Mouse (Mus musculus) CH12.LX (cell line): ENCODE measurements around the gene Myl9. TPM values are rescaled to one million over a fixed set of nuclear protein-coding genes. Genes with fewer than 3 reads are reported as not detected.

Source experiments
- DNase-seq: peaks from one replicate; pipeline ENCODE4 v3.0.0-alpha.2; 2013; ENCODE audit errors: extremely low read depth
- H3K27ac ChIP-seq: 2 replicates; pipeline ENCODE4 v1.5.1; 2012; ENCODE audit warnings: low read depth, mild to moderate bottlenecking, control low read depth, moderate library complexity; ENCODE audit not compliant: insufficient read depth
- H3K27me3 ChIP-seq: replicated peaks from 2 replicates; pipeline ENCODE3; 2012; ENCODE audit warnings: inconsistent platforms
- H3K36me3 ChIP-seq, 2 experiments: replicated peaks in 1 of 2; 2 replicates each; pipeline versions ENCODE3 to v1.6.1; 2012; ENCODE audit warnings: inconsistent platforms in 1 of 2, low read length in 1 of 2, mild to moderate bottlenecking in 1 of 2, mixed read lengths in 1 of 2, moderate library complexity in 1 of 2; ENCODE audit not compliant: control insufficient read depth in 1 of 2, insufficient read depth in 1 of 2
- H3K4me1 ChIP-seq, 2 experiments: 2 replicates each; pipeline ENCODE4 v1.6.1; 2012; ENCODE audit warnings: inconsistent platforms in 1 of 2, moderate library complexity in 1 of 2; ENCODE audit not compliant: insufficient read depth in 2 of 2, control insufficient read depth in 1 of 2
- H3K4me2 ChIP-seq: 2 replicates; pipeline ENCODE4 v1.6.1; 2012; ENCODE audit warnings: low read depth, mild to moderate bottlenecking, control low read depth; ENCODE audit not compliant: poor library complexity, insufficient read depth, severe bottlenecking
- H3K4me3 ChIP-seq, 3 experiments: fragments of 150-350 bp in 1 of 3; sonication (generic) in 1 of 3; replicated peaks in 1 of 3; 2 replicates each; pipeline versions ENCODE3 to v1.5.1; 2011 to 2012; ENCODE audit warnings: low read depth in 2 of 3, low read length in 2 of 3, mild to moderate bottlenecking in 2 of 3, moderate library complexity in 2 of 3, control low read depth in 1 of 3, improper control_type of control experiment in 1 of 3, inconsistent platforms in 1 of 3, mixed read lengths in 1 of 3; ENCODE audit not compliant: poor library complexity in 1 of 3
- H3K79me2 ChIP-seq: replicated peaks from 2 replicates; pipeline ENCODE4 v1.6.1; 2012; ENCODE audit warnings: mild to moderate bottlenecking, moderate library complexity; ENCODE audit not compliant: control insufficient read depth, poor library complexity, insufficient read depth, severe bottlenecking; ENCODE audit errors: extremely low read depth
- H3K9ac ChIP-seq: 2 replicates; pipeline ENCODE4 v1.6.1; 2012; ENCODE audit warnings: low read depth, mild to moderate bottlenecking, control low read depth, moderate library complexity; ENCODE audit not compliant: insufficient read depth
- H3K9me3 ChIP-seq: replicated peaks from 2 replicates; pipeline ENCODE3; 2012; ENCODE audit warnings: low read length, inconsistent platforms, mixed read lengths
- CHD2 ChIP-seq: IDR thresholded peaks from 2 replicates; pipeline ENCODE4 v1.6.1; 2011; ENCODE audit warnings: low read length, improper control_type of control experiment
- CTCF ChIP-seq, 2 experiments: IDR thresholded peaks in 1 of 2; conservative IDR thresholded peaks in 1 of 2; 2 replicates each; pipeline ENCODE4 v1.5.1; 2011 to 2012; ENCODE audit warnings: low read depth in 2 of 2, low read length in 2 of 2, improper control_type of control experiment in 1 of 2, inconsistent platforms in 1 of 2, mild to moderate bottlenecking in 1 of 2, moderate library complexity in 1 of 2
- ELF1 ChIP-seq: IDR thresholded peaks from 2 replicates; pipeline ENCODE4 v1.6.1; 2014; ENCODE audit warnings: low read depth, mild to moderate bottlenecking, inconsistent platforms, low read length, improper control_type of control experiment
- ETS1 ChIP-seq: conservative IDR thresholded peaks from 2 replicates; pipeline ENCODE4 v1.6.1; 2012; ENCODE audit warnings: low read depth, mild to moderate bottlenecking, inconsistent platforms, low read length, improper control_type of control experiment, moderate library complexity
- GABPA ChIP-seq: IDR thresholded peaks from 2 replicates; pipeline ENCODE4 v1.6.1; 2012; ENCODE audit warnings: low read depth, low read length, improper control_type of control experiment, inconsistent platforms; ENCODE audit not compliant: insufficient replicate concordance
- HCFC1 ChIP-seq: IDR thresholded peaks from 2 replicates; pipeline ENCODE4 v1.6.1; 2012; ENCODE audit warnings: low read depth, mild to moderate bottlenecking, inconsistent platforms, low read length, improper control_type of control experiment
- JUN ChIP-seq: IDR thresholded peaks from 2 replicates; pipeline ENCODE4 v1.6.1; 2011; ENCODE audit warnings: low read depth, mild to moderate bottlenecking, low read length, improper control_type of control experiment, moderate library complexity; ENCODE audit not compliant: insufficient read depth
- JUND ChIP-seq: conservative IDR thresholded peaks from 2 replicates; pipeline ENCODE4 v1.6.1; 2011; ENCODE audit warnings: low read depth, low read length, improper control_type of control experiment
- KAT2A ChIP-seq: IDR thresholded peaks from 2 replicates; pipeline ENCODE4 v1.6.1; 2012; ENCODE audit warnings: low read length, improper control_type of control experiment, inconsistent platforms; ENCODE audit not compliant: insufficient replicate concordance
- MAFK ChIP-seq: IDR thresholded peaks from 2 replicates; pipeline ENCODE4 v1.6.1; 2011; ENCODE audit warnings: low read length, improper control_type of control experiment; ENCODE audit not compliant: insufficient replicate concordance
- MXI1 ChIP-seq: IDR thresholded peaks from 2 replicates; pipeline ENCODE4 v1.6.1; 2011; ENCODE audit warnings: mild to moderate bottlenecking, low read depth, low read length, improper control_type of control experiment
- PAX5 ChIP-seq: IDR thresholded peaks from 2 replicates; pipeline ENCODE4 v1.6.1; 2012; ENCODE audit warnings: low read length, inconsistent platforms, mixed read lengths
- POLR2A ChIP-seq: IDR thresholded peaks from 2 replicates; pipeline ENCODE4 v1.6.1; 2011; ENCODE audit warnings: low read depth, mild to moderate bottlenecking, improper control_type of control experiment, low read length
- RAD21 ChIP-seq: IDR thresholded peaks from 2 replicates; pipeline ENCODE4 v1.6.1; 2011; ENCODE audit warnings: low read depth, mild to moderate bottlenecking, low read length, improper control_type of control experiment, moderate library complexity
- RCOR1 ChIP-seq: conservative IDR thresholded peaks from 2 replicates; pipeline ENCODE4 v1.6.1; 2012; ENCODE audit warnings: low read depth, mild to moderate bottlenecking, inconsistent platforms, low read length, improper control_type of control experiment
- SIN3A ChIP-seq: IDR thresholded peaks from 2 replicates; pipeline ENCODE4 v1.6.1; 2012; ENCODE audit warnings: low read length, improper control_type of control experiment, inconsistent platforms
- SMC3 ChIP-seq: IDR thresholded peaks from 2 replicates; pipeline ENCODE4 v1.6.1; 2011; ENCODE audit warnings: low read depth, low read length, improper control_type of control experiment
- TBP ChIP-seq: conservative IDR thresholded peaks from 2 replicates; pipeline ENCODE4 v1.6.1; 2011; ENCODE audit warnings: low read depth, low read length, improper control_type of control experiment
- TCF12 ChIP-seq: IDR thresholded peaks from 2 replicates; pipeline ENCODE4 v1.6.1; 2014; ENCODE audit warnings: low read depth, mild to moderate bottlenecking, inconsistent platforms, low read length, improper control_type of control experiment
- ZC3H11A ChIP-seq: IDR thresholded peaks from 2 replicates; pipeline ENCODE4 v1.6.1; 2012; ENCODE audit warnings: low read depth, mild to moderate bottlenecking, inconsistent platforms, low read length, improper control_type of control experiment
- ZKSCAN1 ChIP-seq: IDR thresholded peaks from 2 replicates; pipeline ENCODE4 v1.6.1; 2012; ENCODE audit warnings: low read depth, inconsistent platforms, low read length, improper control_type of control experiment, borderline replicate concordance
- ZNF384 ChIP-seq: IDR thresholded peaks from 2 replicates; pipeline ENCODE4 v1.6.1; 2012; ENCODE audit warnings: low read depth, low read length, improper control_type of control experiment, inconsistent platforms
- dilution Hi-C: fragments of 300-500 bp; cut with MboI; formaldehyde crosslinking; loops from 2 replicates; pipeline ENCODE4 v1.14.3; 2020; ENCODE audit warnings: low sequenced_read_pairs; ENCODE audit not compliant: extremely low pct_unique_long_range_greater_than_20kb, extremely low pct_ligation_motif_present
- in situ Hi-C: fragments of 300-500 bp; cut with MboI; formaldehyde crosslinking; loops from 3 replicates; pipeline ENCODE4 v1.14.3; 2019; ENCODE audit warnings: low sequenced_read_pairs, low pct_ligation_motif_present, low pct_unique_long_range_greater_than_20kb, mixed read lengths
- polyA plus RNA-seq: library from polyadenylated mRNA; unstranded; fragments of >175 nt; gene quantifications from 2 replicates; pipeline ENCODE4 v1.2.1, GENCODE M21; 2012; ENCODE audit warnings: low read depth; ENCODE audit not compliant: insufficient read length
- total RNA-seq, 2 experiments: library from RNA; depleted of rRNA; stranded (reverse); fragments of 300-350 nt in 1 of 2; fragments of >200 nt in 1 of 2; gene quantifications; 2 replicates each; pipeline ENCODE4 v1.2.3; 2012 to 2014

Myl9 gene
- total and polyA plus RNA-seq, 3 experiments, result not detected

- Histone ChIP-seq H3K36me3 (no peaks in the 10 kb centered on the region), H3K27ac (no peak overlapping the region), H3K4me3 (no peak overlapping the region), H3K79me2 (no peaks in the 10 kb centered on the region), H3K4me1 (peaks cover 0 to 25% of the 10 kb centered on the region in 2 experiments; a peak in 2 of 4 replicates), H3K27me3 (peaks cover 8% of the 10 kb centered on the region), H3K4me2 (no peak overlapping the region), H3K9me3 (peaks cover 11% of the 10 kb centered on the region), H3K9ac (no peak overlapping the region)
- TF ChIP-seq RAD21 (peak; percentile 9), SIN3A (no peak), CTCF (conservative IDR thresholded peaks at IDR 0.05 in 1 of 2, IDR thresholded peaks at IDR 0.05 in 1 of 2; ENCODE audit: low read depth in 2 of 2, low read length in 2 of 2) (peak; percentile 11 to 46; a peak in 2 of 4 replicates), SMC3 (0 out of 2 replicates have a peak, but pooled peaks have one; percentile 9), ETS1 (no peak)
- dilution Hi-C loops, result no loop called here
- in situ Hi-C loops, result loop anchor here (10.0 kb wide), 1 partner anchor 233 kb away; no protein-coding TSS in a partner anchor
- no peak for DNase-seq
Measured at GRCm38 (mm10) chr2:156781836-156782480, 6.7 kb downstream of the Myl9 start.

DNA sequence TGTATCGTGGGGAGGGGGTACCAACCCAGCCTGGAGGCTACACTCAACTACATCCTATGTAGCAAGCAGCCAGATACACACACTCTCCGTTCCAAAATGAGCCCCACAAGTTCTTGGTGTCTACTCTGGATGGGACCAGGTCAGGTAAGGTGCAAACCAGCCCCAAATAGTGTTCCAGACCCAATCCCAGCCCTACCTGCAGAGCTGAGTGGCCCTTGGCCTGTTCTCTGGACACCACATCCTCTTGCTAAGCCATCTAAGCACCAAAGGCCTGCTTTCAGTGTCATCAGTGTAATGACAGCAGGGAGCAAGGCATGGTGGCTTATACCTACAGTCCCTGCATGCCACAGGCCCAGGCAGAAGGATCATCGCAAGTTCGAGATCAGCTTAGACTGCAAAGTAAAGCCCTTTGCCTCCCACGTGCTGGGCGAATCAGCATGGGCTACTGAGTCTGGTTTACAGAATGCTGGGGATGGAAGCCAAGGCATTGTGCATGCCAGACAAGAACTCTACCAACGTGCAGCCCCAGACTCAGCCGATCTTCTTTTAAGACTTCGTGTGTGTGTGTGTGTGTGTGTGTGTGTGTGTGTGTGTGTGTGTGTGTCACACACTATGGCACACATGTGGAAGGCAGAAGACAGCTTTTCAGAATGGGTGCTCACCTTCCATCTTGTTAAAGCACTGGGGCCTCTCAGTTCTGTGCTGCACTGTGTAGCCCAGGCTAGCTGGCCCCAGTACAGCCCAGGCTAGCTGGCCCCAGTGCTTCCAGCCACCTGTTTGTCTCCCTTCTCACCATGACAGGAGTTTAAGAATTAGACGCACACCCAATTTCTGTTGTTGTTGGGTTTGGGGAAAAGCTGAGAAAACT, 7.5 kb downstream of the Myl9 start:
- H3K4me1 ChIP-seq, result peaks cover 0 to 19% of the 10 kb centered on the region in 2 experiments; a peak in 2 of 4 replicates
- TF ChIP-seq MXI1 (no peak), MAFK (no peak), ZKSCAN1 (no peak), JUN (no peak), GABPA (no peak), PAX5 (no peak), JUND (no peak), CHD2 (no peak), TBP (no peak), ZC3H11A (no peak), ELF1 (no peak), TCF12 (no peak), HCFC1 (no peak), RCOR1 (no peak), ZNF384 (no peak), POLR2A (no peak), KAT2A (no peak)
- no peak for DNase-seq
- peaks cover 8% of the 10 kb centered on the region for H3K27me3 ChIP-seq
- peaks cover 6% of the 10 kb centered on the region for H3K9me3 ChIP-seq
- H3K27ac ChIP-seq, result no peak overlapping the region
- dilution Hi-C loops, result no loop called here
- H3K36me3 ChIP-seq, result no peaks in the 10 kb centered on the region
- H3K4me2 ChIP-seq, result no peak overlapping the region
- in situ Hi-C loops, result loop anchor here (10.0 kb wide), 1 partner anchor 232 kb away; no protein-coding TSS in a partner anchor
- no peaks in the 10 kb centered on the region for H3K79me2 ChIP-seq
- H3K9ac ChIP-seq, result no peak overlapping the region
- H3K4me3 ChIP-seq, result no peak overlapping the region
